Mouse (Mus musculus) thymus, adult 18-20 months (tissue): Measurements from ENCODE around the gene Stk17b.
"Not testable (repeated sequence)": the region's sequence is repeated elsewhere in the genome, so short reads cannot be mapped to it uniquely, and the experiment has no call there.

Experiments used
- DNase-seq, 2 experiments: peaks; one replicate each; pipeline ENCODE4 v3.0.0; 2022; ENCODE audit warnings: mixed read lengths in 2 of 2

Gene Stk17b

DNA sequence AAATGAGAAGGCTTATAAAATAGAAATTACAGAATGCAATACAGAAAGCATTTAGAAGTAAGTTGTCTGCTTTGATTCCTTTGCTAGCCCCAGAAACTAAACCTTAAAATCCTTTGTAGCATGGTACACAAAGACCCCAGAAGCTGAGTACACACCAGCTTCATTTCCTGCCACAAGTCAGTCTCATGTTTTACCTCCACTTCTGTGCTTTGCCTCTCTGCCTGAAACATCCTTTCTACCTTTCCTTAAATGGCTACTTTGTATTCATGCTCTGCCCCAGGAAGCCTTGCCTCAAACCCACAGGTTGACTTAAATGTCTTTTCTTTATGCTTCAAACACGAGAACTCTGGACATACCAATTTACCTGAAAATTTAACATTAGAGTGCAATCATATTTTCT lies 3.7 kb downstream of the Stk17b start:
- DNase-seq, result peak in 1 of 2 experiments; percentile 53

DNA sequence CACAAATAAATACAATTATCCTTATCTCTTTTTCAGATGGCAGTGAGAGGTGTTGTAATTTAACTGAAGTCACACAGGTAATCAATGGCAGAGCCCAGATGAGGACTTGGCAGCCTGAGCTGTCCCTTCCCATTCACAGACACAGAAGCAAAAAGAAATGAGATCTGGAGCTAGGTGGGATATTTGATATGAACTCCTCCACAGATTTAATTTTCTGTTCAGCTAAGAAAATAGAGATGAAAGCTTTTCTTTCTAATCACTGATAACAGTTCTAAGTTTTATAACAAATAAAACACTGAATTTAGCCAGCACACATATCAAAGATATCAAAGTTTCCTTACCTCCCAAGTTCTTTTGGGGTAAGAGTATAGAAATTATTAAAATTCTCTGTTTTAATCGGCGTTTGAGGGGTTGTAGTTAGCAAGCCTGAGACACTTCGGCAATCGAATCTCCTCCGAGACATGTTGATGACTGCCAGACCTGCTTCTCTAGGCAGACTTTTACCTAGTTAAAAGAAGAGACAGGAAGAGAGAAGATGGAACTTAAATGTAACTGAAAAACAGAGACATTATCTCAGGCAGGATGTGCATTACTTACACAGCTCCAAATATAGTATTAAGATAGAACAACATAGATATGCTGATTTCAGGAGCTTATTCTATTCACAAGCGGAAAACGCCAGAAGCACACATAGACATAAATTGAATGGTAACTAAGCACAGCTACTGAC lies 8.7 kb downstream of the Stk17b start:
- DNase-seq, result no peak

DNA sequence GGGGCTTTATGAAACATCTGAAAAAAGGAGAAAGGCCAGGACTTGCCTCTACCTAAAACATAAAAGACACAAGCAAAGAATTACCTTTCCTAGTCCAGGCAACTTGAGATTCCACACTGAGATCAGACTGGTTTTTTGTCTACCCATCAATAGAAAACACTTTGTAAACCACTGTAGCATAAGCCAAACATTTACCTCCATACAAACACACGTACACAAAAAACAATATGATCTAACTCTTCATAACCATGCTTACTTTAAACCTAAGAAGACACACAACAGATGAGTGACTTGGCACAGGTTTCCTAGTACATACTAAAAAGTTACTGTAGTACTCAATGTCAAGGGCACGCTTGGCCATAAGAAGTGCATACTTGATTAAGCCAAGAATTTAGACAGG lies 9.5 kb downstream of the Stk17b start:
- DNase-seq, result no peak

DNA sequence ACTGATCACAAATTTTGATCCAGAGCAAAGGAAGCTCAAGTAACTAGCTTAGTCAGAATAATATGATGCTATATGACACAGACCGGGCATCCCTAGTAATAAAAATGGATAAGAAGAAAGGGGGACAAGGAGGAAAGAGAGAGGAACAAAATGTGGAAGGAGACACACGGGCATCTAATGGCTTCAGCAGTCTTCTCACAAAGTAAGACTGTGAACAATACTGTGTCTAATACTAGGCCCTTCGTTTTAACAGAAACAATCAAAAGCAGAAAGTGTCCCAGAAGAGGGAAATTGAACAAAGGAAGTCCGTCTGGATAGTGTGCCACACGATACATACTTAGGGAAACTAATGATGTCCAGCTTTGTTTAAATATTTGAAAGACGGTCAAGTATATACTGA lies 10.0 kb downstream of the Stk17b start:
- no peak for DNase-seq

DNA sequence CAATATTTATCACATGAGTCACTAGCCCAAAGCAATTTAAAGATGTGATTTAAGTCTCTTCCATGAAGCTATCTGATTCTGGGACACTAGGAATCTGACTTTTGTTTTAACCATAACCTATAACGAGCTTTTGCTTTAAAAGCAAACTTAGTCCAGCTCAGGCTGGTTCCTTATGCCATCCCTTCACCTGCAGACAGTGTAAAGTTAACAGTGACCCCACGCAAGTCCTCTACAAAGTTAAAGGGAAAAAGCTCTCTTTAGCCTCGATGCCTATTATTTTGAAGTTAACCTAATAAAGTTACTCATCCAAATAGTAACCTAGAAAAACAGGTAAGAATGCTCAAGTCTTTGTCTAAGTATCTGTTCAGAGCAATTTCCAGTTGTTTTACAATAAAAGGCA lies 10.5 kb downstream of the Stk17b start:
- DNase-seq, result no peak

DNA sequence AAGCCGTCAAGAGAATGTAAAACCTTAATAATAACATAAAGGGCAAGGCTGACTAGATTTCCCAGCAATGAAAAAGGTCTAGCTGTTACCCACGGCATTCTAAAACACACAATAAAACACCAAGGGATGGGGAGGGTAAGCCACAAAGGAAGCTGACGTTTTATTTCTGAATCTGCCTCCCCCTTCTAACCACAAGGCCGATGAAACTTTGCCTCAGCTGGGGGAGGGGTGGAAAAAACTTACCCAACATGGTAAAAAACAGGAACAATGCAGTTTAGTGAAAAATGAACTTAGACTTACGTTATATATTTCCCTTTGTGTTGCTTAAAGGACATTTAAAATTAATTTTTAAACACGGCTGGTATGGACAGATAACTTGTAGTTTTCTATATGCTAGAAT lies 11.0 kb downstream of the Stk17b start:
- DNase-seq, result peak; percentile 66 to 84

DNA sequence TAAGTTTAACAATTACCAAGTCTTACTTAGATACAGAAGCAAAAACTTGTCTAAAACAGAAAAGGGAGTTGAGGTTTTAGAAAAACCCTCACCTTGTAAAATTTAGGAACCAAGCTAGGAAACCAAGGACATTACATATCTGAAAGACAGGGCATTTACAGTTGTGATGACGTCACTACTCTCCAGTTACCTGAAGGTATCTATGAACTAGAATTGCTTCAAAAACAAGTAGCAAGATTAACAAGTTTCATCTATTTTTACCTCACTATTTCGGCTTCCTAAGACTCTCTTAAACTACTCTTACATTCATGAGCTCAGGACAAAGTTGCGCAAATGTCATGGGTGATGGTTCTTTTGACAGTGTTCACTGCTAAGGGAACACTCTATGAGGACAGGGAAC lies 12.1 kb downstream of the Stk17b start:
- no peak for DNase-seq

DNA sequence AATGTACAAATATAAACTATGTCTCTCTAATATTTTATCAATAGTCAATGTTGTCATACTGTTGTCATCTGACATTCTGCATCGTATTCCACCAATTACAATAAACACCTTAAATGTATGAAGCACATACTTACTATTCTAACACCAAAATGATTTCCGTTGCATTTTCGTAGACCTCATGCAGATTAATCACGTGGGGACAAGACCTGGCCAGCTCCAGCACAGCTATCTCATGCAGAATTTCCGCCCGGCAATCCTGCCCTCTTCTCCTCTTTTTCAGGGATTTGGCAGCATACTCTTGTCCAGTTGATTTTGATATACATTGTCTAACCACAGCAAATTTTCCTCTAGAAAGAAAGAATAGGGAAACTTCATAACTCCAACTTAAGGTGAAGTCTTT lies 13.5 kb downstream of the Stk17b start:
- DNase-seq, result no peak

DNA sequence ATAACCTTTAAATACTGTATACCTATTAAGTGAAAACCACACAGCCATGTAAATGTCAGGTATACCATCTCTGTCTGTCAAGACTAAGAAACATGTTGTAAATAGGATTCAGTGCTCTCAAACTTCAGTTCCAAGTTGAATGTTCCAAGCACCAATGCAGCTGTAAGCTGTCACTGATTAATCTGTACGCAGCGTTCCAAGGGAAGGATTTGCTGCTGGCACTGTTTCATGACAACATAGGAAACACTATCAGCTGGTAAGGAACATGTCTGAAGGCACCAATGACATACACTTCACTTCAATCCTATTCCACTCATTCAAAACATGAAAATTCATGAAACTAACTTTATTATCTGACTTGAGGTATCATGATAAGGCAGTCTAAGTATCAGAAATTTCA lies 18.9 kb downstream of the Stk17b start:
- no peak for DNase-seq

DNA sequence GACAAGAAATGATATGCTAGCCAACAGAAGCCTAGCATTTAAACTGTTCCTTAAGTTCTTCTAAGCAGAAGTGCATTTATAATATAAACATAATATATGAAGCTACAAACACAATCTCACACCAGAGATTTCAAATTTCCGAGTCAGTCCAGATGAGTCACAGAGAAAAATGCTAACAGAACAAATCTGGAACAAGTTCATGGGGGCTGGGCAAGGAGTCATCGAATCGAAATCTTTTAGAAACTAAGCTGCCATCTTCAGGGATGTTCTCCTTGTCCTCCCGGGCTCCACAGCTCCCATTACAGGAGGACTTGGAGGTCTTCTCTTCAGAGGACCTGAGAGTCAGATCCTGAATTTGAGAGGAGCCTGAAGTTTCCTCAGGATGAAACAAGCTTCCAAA lies 27.7 kb downstream of the Stk17b start:
- no peak for DNase-seq

DNA sequence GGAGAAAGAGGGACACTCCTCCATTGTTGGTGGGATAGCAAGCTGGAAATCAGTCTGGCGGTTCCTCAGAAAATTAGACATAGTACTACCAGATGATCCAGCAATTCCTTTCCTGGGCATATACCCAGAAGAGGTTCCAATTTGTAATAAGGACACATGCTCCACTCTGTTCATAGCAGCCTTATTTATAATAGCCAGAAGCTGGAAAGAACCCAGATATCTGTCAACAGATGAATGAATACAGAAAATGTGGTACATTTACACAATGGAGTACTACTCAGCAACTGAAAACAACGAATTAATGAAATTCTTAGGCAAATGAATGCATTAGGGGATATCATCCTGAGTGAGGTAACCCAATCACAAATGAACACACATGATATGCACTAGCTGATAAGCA lies 31.5 kb downstream of the Stk17b start:
- not testable (repeated sequence) for DNase-seq

DNA sequence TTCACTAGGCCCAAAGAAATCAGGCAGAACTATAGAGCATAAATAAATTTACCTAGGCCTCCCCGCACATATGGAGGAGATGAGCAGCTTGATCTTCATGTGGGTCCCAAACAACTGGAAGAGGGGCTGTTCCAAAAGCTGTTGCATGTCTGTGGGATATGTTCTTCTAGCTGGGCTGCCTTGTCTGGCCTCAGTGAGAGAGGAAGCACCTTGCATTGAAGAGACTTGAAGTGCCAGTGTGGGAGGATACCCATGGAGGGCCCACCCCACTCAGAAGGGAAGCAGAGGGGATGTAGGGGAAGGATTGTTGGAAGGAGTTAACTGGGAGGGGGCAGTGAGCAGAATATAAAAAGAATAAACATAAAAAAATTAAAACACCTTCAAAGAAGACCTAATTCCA lies 33.9 kb downstream of the Stk17b start:
- DNase-seq, result no peak

DNA sequence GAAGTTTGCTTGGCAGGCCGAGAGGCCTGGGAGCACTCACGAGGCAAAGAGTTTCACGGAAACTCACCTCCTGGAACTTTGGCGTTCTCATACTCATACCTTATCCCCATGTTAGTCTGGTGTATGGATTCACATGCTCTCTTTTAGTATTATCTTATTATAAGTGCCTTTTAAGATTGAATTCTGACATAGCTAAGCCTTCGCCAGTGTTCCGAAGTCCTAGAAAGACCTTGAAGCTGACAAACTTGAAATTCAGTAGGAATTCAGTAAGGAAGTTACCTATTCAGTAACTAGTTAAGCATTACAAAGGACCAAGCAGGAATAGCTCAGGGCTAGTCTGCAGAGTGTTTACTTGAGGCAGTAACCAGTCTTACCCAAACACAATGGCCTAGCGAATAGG lies 34.3 kb downstream of the Stk17b start:
- DNase-seq, result not testable (repeated sequence)

DNA sequence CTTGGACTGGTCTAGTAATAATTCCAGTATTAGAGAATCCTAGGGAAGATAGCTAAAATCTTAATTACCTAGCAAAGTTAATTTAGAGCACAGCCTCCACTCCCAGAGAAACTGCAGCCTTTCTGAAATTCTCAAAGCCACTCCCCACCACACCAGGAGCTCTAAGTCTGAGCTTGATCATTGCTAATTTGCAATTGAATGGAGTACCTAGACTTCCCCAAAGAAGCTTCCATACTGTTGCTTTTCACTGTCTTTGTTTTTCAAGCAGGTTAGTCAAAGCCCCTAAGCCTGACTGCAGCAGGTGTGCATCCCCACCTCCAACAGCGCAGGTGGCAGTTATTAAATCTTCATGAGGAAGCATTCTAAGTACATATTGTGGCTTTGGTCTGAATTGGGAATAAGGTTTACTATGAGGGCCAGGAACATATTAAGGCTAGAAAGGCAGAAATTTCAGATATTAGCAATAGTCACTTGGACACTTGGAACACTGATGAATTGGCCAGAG lies 35.1 kb downstream of the Stk17b start:
- DNase-seq, result not testable (repeated sequence)

DNA sequence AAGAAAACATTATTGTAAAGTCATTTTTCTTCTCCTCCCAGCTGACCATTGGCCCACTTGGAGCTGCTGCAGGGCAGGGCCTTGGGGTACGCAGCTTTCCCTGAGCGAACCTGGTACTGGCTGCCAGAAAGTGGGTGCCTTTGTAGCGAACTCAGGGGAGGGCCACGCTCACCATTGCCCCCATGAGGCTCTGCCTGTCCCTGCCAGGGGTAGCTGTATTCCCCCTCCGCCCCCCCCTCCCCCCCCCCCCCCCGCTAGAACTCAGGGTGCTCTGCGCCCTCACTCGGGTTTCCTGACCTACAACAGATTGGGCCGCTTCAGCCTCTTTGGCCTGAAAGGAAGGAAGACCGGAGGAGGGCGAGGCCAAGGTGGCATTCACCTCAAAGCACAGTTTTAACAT lies 36.5 kb downstream of the Stk17b start:
- no peak for DNase-seq

DNA sequence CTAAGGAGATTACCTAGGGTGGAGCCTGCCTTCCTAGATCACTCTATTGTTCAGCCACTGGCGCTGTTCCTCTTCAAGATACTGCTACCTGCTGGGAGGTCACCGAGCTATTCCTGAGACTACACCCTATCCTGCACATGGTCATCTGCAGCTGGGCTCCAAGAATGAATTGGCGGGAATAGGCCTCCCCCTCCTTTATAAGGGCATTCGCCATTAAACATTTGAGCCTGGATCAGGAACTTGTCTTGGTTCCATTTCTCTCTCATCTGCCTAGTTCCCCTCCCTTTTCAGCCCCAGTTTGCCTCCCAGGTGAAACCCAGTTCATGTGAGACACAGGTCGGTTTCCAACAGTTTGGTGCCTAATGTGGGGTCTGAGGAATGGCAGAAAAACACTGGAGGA lies 39.0 kb downstream of the Stk17b start:
- no peak for DNase-seq

DNA sequence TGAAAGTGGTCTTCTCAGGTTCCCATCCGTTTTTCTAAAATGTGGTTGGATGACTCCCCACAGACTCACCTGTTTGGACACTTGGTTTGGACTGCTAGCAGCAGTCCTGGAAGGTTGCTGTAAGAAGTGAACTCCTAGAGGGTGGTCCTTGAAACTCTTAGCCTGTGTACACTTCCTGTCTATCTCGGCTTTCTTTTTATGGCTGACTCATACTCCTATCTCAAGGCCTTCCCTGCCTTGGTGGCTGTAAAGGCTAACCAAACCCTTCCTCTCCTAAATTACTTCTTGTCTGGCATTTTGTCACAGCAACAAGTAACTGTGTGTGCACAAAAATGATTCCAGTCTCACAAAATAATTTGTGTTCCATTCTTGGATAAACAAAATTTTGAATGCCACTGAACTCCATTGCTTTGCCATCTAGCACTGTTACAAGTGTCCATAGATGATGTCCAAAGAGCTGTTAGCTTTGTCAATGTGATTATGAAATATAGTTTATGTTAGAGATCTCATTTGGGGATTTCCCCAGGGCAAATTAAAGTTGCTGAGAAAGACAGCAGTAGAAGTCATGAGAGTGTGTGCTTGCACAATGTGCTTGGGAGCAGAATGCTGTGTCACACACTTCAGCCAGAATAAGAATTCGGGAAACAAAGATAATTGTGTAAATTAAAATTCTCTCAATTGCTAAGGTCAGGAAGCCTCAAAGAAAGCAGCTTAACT lies 43.1 kb downstream of the Stk17b start:
- no peak for DNase-seq

DNA sequence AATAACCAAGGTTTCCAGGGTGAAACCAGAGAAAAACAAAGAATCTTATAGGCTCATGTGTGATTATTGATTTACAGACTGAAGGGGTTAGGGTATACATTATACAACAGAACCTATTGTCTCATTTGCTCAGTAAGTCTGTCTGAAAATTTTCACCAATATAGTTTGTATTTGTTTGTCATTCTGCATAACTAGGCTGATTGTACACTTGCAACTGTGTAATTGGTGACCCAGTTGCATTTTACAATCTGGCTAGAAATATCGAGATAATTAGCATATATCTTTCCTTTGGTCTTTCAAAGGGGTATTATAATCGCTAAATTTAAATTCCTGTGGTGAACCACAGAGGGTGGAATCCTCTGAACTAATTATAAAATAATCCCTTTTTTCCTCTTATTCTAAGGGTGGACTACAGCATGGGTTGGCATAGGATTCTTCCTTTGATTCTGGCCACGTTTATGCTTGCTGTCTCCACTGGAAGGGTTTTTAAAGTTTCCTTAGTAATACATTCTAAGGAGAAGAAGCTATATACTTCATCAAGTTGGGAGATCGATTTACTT lies 44.2 kb downstream of the Stk17b start:
- DNase-seq, result no peak

DNA sequence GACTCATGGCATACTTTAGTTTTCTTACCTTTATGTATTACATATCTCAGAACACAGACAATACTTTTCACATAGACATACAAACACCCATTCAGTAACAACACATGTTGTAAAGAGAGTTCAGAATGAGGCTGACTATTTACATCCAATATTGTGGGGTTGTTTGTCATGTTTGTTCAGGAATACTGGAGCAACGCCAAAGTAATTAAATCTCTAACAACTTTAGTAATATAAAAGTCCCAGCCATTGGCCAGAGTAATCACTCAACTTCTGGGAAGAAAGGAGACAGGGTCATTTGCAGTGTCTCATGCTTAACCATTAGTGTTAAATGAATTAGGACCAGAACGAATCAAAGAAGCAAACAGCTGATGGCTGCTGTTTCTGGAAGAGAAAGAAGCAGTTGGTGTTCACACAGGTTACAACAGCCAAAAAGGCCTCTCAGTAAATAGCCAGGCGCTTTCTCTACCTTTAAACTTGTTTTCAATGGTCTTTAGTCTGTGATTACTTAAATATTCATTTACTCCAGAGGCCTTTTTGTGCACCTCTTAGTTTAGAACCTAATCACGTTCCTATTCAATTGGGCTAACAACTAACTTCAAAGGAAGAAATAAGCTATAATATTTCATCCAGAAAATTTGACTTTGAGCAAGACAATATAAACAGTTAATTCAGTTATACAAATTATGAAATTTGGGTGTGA lies 44.8 kb downstream of the Stk17b start:
- not testable (repeated sequence) for DNase-seq

DNA sequence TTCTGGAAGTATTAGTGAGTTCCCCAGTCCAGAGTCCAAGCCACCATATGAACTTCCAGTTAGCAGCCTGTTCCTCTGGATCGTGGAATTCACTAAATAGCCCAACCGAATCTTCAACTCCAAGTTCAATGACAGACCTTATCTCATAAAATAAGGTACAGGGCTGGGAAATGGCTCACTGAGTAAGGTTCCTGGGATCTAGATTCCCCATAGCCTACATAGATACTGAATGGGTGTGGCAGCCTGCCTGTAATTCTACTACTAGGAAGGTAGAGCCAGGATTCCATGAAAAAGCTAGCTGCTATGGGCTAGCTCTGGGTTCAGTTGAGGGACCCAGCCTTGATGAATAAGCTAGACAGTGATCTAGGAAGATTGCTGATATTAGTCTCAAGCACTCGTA lies 48.4 kb downstream of the Stk17b start:
- DNase-seq, result no peak

DNA sequence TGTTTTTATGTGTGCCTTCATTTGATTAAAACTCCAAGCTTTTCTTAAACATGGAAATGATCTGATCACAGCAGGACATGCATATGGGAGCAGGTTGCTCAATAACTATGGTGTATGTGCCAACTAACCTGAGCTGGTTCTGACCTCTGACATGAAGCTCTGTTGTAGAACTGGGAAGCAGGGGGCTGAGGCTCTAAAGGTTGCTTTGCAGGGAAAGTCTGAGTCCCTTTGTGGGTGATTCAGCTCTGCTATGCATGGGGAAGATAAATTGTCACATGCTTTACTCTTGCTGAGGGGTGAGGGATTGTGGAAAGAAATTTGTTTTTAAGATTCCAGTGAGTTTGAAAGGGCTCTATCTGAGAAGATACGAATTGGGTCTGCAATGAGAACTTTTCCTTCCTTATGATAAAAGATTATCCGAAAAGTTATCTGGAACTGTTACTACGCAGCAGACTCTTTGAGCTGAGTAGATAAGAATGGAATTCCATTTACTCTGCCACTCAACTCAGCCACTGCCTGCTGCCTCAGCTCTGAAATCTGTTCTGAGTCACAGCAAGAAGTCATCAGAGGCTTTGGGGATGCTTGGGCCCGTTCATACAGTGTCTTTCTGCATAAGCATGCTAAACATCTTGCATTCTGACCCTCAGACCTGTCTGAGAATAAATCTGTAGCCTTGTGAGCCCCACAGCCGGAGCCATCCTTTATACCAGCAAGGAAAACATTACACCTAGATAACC lies 56.4 kb downstream of the Stk17b start:
- DNase-seq, result no peak

DNA sequence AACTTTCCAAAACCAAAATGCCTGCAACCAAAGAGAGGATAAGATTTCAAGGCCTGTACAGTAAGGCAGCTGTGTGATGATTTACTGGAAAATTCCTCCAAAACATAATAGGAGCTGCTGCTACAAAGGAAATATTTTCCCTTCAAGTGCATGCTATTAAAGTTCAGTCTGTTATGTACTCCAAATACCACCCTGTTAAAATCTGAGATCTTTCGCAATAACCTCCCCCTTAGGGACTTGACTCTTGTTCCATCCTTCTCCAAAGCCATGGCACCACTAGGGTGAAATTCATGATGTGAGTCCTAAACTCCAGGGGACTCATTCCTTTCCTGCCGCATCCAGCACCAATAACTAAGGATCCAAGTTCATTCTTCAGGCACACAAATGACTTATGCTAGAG lies 58.1 kb downstream of the Stk17b start:
- no peak for DNase-seq

DNA sequence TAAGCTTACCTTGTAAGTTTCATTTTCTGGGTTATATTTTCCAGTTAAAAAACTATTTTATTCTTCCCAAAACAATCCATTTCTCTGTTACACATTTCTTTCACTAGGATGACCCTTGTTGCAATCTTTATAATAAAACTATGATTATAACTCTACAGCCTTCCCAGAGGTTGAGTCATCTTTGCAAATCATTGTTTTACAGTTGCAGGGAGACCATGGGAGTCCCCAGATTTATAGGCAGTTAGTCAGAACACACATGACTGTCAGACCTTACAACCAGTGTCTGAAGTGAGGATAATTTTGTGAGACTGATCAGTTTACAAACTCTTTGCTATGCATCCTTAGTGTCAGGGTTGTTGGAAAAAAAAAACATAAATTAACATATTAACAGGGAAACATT lies 63.7 kb downstream of the Stk17b start:
- DNase-seq, result no peak
